Mouse (Mus musculus): ENCODE measurements around the gene Ikbke.
"Not testable (repeated sequence)": the region's sequence is repeated elsewhere in the genome, so short reads cannot be mapped to it uniquely, and the experiment has no call there.

The Ikbke gene

DNA sequence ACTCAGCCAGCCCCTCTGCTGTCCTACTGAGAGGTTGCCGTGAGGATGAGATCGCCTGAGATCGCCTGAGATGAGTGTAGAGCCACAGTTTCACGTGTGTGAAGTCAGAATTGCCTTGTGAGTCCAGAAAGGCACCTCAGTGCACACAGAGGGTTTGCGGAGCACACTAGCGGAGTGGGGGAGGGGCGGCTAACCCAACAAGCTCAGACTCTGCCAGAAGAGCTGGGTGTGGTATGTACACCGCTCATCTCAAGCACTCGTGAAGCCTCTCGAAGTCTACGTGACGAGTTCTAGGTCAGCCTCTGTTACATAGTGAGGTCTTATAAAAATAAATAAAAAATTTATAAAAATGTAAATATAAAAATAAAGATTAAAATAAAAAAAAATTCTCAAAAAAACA lies 15.5 kb downstream of the Ikbke start:
- Histone ChIP-seq H3K27me3 (ENCODE audit: insufficient read depth, low read length) (peaks cover 58% of the 10 kb centered on the region), H3K9me3 (ENCODE audit: low read length) (no peaks in the 10 kb centered on the region), H3K36me3 (ENCODE audit: insufficient read depth, low read length) (no peaks in the 10 kb centered on the region), H3K4me3 (replicated peaks; ENCODE audit: low read length) (no peak overlapping the region), H3K4me1 (replicated peaks; ENCODE audit: low read depth, low read length) (peaks cover 31% of the 10 kb centered on the region)
- TF ChIP-seq CTCF (conservative IDR thresholded peaks at IDR 0.05; ENCODE audit: low read length) = no peak
- TF ChIP-seq NANOG (IDR thresholded peaks at IDR 0.05; ENCODE audit: borderline replicate concordance, low read length) = no peak
- no peak for TF ChIP-seq POU5F1 (IDR thresholded peaks at IDR 0.05; ENCODE audit: borderline replicate concordance, low read length)

- TF ChIP-seq CTCF (conservative IDR thresholded peaks at IDR 0.05; ENCODE audit: low read length) = peak; percentile 89
- no peak for TF ChIP-seq POU5F1 (IDR thresholded peaks at IDR 0.05; ENCODE audit: borderline replicate concordance, low read length)
These were observed 19.1 kb downstream of the Ikbke start for GRCm38 (mm10) chr1:131260309-131260656.

DNA sequence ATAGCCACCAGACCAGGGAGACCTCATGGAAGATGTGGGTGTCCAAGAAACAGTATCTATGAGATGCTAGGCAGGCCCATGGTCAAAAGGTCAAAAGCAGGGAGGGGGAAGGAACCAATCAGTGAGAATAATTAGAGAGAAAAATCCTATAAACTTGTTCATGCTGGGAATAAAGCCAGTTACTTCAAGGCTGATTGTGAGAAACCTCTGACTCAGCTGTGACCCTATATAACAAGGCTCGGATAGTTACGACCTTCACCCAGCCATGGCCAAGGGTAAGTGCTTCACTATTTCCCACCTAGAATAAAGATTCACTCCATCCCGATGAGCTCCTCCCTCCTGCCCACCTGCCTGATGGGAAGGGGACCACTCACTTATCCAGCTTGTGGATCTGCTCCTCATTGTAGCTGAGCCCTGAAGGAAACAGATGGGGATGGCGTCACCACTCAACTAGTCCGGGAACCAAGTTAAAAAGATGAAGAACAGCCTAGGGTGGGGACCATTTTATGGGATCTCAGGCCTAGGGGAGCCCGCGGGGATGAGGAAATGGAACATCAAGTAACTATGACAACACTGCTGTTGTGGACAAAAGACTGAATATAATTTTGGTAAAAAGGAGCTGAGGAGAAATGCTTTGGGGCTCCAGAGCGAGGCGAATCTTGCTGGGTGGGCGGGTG lies 19.6 kb downstream of the Ikbke start:
- no peaks in the 10 kb centered on the region for H3K36me3 ChIP-seq (ENCODE audit: insufficient read depth, low read length)
- H3K4me3 ChIP-seq (replicated peaks; ENCODE audit: low read length) = peak overlapping the region; percentile 46
- H3K4me1 ChIP-seq (replicated peaks; ENCODE audit: low read depth, low read length) = peaks cover 32% of the 10 kb centered on the region
- peaks cover 74% of the 10 kb centered on the region for H3K27me3 ChIP-seq (ENCODE audit: insufficient read depth, low read length)
- H3K9me3 ChIP-seq (ENCODE audit: low read length) = no peaks in the 10 kb centered on the region
- TF ChIP-seq POU5F1 (IDR thresholded peaks at IDR 0.05; ENCODE audit: borderline replicate concordance, low read length) = no peak
- peak; percentile 34; the same call in 1 of the 2 replicates for TF ChIP-seq NANOG (IDR thresholded peaks at IDR 0.05; ENCODE audit: borderline replicate concordance, low read length)

More at GRCm38 (mm10) chr1:131260309-131260656, 19.1 kb downstream of the Ikbke start:
- Histone ChIP-seq H3K27me3 (ENCODE audit: insufficient read depth, low read length) (peaks cover 71% of the 10 kb centered on the region), H3K9me3 (ENCODE audit: low read length) (no peaks in the 10 kb centered on the region), H3K36me3 (ENCODE audit: insufficient read depth, low read length) (no peaks in the 10 kb centered on the region), H3K4me1 (replicated peaks; ENCODE audit: low read depth, low read length) (peaks cover 32% of the 10 kb centered on the region), H3K4me3 (replicated peaks; ENCODE audit: low read length) (peak overlapping the region; percentile 46)

GRCm38 (mm10) chr1:131257288-131257687 lies 22.1 kb downstream of the Ikbke start:
- H3K4me3 ChIP-seq (replicated peaks; ENCODE audit: low read length) = no peak overlapping the region
- peaks cover 86% of the 10 kb centered on the region for H3K27me3 ChIP-seq (ENCODE audit: insufficient read depth, low read length)
- peaks cover 24% of the 10 kb centered on the region for H3K4me1 ChIP-seq (replicated peaks; ENCODE audit: low read depth, low read length)
- H3K36me3 ChIP-seq (ENCODE audit: insufficient read depth, low read length) = no peaks in the 10 kb centered on the region
- no peaks in the 10 kb centered on the region for H3K9me3 ChIP-seq (ENCODE audit: low read length)
- TF ChIP-seq POU5F1 (IDR thresholded peaks at IDR 0.05; ENCODE audit: borderline replicate concordance, low read length) (no peak), CTCF (conservative IDR thresholded peaks at IDR 0.05; ENCODE audit: low read length) (no peak)

DNA sequence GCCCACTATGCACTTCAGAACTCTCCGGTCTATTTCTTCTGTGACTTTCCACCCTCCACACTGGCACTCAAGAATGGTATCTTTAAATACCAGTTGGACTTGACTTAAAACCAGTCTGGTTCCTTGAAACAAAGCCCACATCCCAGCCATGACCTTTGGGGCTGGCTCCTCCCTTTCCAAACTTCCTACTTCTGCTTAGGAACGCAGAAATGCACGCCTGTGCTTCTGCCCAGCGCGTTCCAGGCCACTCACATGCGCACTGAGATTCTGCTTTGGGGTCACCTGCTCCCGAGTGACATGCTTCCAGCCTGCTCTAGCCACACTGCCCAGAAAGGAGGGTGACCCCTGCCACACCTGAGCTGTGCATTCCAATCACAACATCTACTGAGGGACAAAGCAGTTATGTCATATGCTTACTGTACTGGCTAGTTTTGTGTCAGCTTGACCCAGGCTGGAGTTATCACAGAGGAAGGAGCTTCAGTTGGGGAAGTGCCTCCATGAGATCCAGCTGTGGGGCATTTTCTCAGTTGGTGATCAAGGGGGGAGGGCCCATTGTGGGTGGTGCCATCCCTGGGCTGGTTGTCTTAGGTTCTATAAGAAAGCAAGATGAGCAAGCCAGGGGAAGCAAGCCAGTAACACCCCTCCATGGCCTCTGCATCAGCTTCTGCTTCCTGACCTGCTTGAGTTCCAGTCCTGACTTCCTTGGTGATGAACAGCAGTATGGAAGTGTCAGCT lies 26.7 kb downstream of the Ikbke start:
- H3K9me3 ChIP-seq (ENCODE audit: low read length); H3K4me3 ChIP-seq (replicated peaks; ENCODE audit: low read length); H3K36me3 ChIP-seq (ENCODE audit: insufficient read depth, low read length); H3K4me1 ChIP-seq (replicated peaks; ENCODE audit: low read depth, low read length): not testable (repeated sequence)
- peaks cover 75% of the 10 kb centered on the region for H3K27me3 ChIP-seq (ENCODE audit: insufficient read depth, low read length)

DNA sequence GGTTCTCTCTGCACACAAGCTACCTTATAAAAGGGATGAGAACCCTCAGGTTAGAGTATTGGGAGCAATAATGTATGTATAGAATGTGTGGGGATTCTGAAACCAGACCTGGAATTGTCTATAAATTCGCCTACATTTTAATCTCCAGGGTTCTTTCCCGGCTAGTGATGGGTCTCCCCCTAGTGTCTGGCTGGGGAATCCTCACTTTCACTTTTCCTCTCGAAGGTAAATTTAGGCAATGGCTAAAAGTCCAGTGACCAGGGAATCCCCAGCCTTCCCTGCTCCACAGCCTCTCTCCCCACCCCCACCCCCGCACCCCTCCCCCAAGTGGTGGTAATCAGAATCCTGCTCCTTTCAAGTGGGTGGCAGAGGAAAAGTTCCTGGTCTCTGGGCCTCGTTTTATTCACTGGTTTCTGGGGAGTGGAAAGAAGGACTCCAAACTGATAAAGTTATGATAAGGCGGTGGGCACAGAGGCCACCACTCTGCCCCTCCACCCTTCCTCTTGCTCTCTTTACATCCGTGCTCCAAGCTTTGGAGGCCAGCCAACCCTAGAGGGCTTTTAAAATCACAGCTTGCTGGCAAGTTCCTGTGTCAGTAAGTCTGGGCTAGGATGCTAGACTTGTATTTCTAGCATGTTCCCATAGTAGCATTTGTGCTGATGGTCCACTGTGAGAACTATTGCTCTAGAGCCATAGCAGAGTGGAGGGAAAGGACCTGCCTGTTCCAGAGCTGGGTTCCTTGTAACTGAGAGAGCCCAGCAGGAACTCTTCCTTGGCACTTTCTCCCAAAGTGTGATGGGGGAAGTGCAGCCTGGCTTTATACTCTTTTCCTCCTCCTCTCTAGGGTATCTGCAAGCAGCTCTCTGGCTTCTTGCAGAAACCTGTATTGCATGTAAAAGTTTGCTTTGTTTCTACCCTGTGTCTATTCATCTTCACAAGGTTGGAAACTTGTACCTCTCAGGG lies 32.7 kb downstream of the Ikbke start:
- TF ChIP-seq NANOG (IDR thresholded peaks at IDR 0.05; ENCODE audit: borderline replicate concordance, low read length) (no peak), CTCF (conservative IDR thresholded peaks at IDR 0.05; ENCODE audit: low read length) (peak; percentile 71)
- Histone ChIP-seq H3K9me3 (ENCODE audit: low read length) (no peaks in the 10 kb centered on the region), H3K27me3 (ENCODE audit: insufficient read depth, low read length) (peaks cover 80% of the 10 kb centered on the region), H3K4me3 (replicated peaks; ENCODE audit: low read length) (no peak overlapping the region), H3K4me1 (replicated peaks; ENCODE audit: low read depth, low read length) (peaks cover 18% of the 10 kb centered on the region), H3K36me3 (ENCODE audit: insufficient read depth, low read length) (no peaks in the 10 kb centered on the region)

DNA sequence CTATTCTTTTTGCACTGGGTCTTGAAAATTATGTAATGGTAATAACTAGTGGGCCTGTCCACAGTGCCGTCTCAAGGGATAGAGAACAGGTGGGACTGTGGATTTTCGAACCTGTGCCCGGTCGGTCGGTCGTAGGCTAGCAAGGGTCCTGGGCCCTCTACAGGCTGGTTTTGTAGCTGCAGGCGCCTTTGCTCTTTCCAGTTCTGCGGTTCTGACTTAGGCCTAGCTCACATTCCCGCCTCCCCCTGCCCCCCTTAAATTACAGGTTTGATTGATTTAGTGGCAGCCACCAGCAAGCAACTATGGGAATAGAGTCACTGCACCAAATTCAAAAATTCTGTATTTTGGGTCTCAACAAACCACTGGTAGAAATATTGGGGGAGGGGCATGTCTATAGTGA lies 33.5 kb downstream of the Ikbke start:
- no peaks in the 10 kb centered on the region for H3K9me3 ChIP-seq (ENCODE audit: low read length)
- TF ChIP-seq CTCF (conservative IDR thresholded peaks at IDR 0.05; ENCODE audit: low read length) (peak; percentile 66), NANOG (IDR thresholded peaks at IDR 0.05; ENCODE audit: borderline replicate concordance, low read length) (no peak), POU5F1 (IDR thresholded peaks at IDR 0.05; ENCODE audit: borderline replicate concordance, low read length) (no peak)
- peaks cover 25% of the 10 kb centered on the region for H3K4me1 ChIP-seq (replicated peaks; ENCODE audit: low read depth, low read length)
- peak overlapping the region; percentile 86 for H3K4me3 ChIP-seq (replicated peaks; ENCODE audit: low read length)
- H3K27me3 ChIP-seq (ENCODE audit: insufficient read depth, low read length) = peaks cover 84% of the 10 kb centered on the region
- no peaks in the 10 kb centered on the region for H3K36me3 ChIP-seq (ENCODE audit: insufficient read depth, low read length)

GRCm38 (mm10) chr1:131245089-131245856 lies 34.1 kb downstream of the Ikbke start, which contains the start of gene Rassf5:
Gene Rassf5 (minus strand): TSS chr1:131245258.
- Histone ChIP-seq H3K9me3 (ENCODE audit: low read length) (no peaks in the 10 kb centered on the region), H3K36me3 (ENCODE audit: insufficient read depth, low read length) (no peaks in the 10 kb centered on the region), H3K4me1 (replicated peaks; ENCODE audit: low read depth, low read length) (peaks cover 32% of the 10 kb centered on the region), H3K4me3 (replicated peaks; ENCODE audit: low read length) (peak within 1 kb of the TSS; percentile 86), H3K27me3 (ENCODE audit: insufficient read depth, low read length) (peaks cover 87% of the 10 kb centered on the region)
- TF ChIP-seq POU5F1 (IDR thresholded peaks at IDR 0.05; ENCODE audit: borderline replicate concordance, low read length) (no peak), NANOG (IDR thresholded peaks at IDR 0.05; ENCODE audit: borderline replicate concordance, low read length) (no peak), CTCF (conservative IDR thresholded peaks at IDR 0.05; ENCODE audit: low read length) (no peak)
